Mouse (Mus musculus) gastrocnemius, postnatal 10 days (tissue): Measurements from ENCODE around the gene Dcun1d4. TPM values are rescaled to one million over a fixed set of nuclear protein-coding genes. Genes with fewer than 3 reads are reported as not detected.
A peak's percentile ranks its signal among the peaks of the same experiment; 100 is the strongest.
"Not testable (repeated sequence)": the region's sequence is repeated elsewhere in the genome, so short reads cannot be mapped to it uniquely, and the experiment has no call there.

Experiments used
- DNase-seq: peaks from one replicate; pipeline ENCODE4 v3.0.0; 2021; ENCODE audit warnings: mixed read lengths
- long read RNA-seq, 2 experiments: library from polyadenylated mRNA; stranded (forward); transcript quantifications; one replicate each; pipeline ENCODE4 v2.0.0; 2021
- total RNA-seq, 2 experiments: library from RNA; stranded (reverse); gene quantifications; 2 replicates each; pipeline ENCODE4 v1.2.3; 2021

Gene Dcun1d4
- total RNA-seq = 10 to 100 TPM in 1 of 2 experiments, 1 to 10 TPM in 1; 8.7 to 12.0 TPM
- long read RNA-seq, experiment 1, full-length matches to known transcripts = 13 of 17 reads
- long read RNA-seq, experiment 1, partial matches to known transcripts = 0 of 17 reads
- long read RNA-seq, experiment 1, other reads (novel, unspliced or antisense) = 4 of 17 reads
- long read RNA-seq, experiment 2, full-length matches to known transcripts = 4 of 7 reads
- long read RNA-seq, experiment 2, partial matches to known transcripts = 1 of 7 reads
- long read RNA-seq, experiment 2, other reads (novel, unspliced or antisense) = 2 of 7 reads

DNA sequence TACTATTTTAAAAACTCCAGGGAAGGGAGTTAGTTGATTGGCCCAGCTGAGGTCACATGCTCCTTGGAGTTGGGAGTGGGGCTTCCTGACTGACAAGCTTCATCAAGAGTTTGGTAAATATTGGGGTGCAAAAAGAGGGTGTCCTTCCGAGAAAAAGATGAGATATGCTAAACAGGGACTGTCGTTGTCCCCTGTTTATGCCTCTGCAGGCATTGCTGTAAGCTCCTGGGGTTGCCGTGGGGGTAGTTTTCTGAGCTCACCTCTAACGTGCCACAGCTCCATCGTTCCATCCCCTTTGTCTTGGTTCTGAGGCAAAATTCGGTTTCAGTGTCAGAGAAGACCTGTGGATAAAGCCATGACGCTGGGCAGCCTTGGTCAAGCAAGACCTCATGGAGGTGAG is at the start of gene Dcun1d4:
Gene Dcun1d4, plus strand, starts transcription at position 301 of the 400 bp plus-strand sequence.
- DNase-seq = no peak

DNA sequence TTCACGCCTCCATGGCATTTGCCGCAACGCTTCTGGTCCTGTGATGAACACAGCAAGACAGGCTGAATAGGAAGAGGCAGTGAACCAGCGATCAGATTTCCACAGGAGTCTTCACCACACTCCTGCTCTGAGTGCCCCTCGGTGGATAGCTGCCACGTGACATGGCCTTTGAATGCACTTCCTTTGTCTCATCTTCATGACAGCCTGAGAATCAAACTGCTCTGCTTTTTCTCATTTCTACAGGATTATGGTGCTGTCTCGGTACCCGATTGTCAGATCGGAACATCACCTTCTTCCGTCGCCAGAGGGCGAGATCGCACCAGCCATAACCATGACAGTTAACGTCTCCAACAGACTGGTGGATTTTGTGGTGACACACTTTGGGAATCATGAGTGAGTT is 49.2 kb upstream of the Dcun1d4 start:
- DNase-seq = peak; percentile 78

DNA sequence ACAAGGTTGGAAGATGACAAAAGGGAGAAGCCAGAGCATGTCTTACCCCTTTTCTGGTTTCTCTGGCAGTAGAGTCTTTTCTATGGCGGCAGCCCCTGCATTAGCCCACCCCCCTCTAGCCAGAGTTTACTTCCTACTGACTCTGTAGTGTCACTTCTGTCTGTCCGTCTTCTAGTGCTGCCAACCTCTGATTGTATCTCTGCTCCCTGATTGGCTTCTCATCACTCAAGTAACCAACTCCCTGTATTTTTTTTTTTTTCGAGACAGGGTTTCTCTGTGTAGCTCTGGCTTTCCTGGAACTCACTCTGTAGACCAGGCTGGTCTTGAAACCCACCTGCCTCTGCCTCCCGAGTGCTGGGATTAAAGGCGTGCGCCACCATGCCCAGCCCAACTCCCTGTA is 48.0 kb upstream of the Dcun1d4 start:
- no peak for DNase-seq

DNA sequence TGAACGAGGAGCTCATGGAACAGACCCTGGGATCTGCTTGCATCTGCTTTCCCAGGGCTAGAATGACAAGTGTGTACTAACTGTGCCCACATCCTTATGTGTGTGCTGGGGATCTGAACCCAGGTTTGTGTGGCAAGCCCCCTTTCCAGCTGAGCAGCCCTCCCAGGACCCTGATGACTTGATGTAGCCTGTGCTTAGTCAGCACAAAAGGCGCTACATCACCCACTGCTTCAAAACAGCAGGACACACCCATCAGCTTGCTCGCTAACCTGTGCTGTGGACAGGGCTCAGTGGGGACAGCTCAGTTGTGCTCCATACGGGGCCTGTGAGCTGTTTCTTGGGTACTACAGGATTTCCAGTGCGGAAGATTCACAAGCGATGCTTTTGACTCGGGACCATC is 46.0 kb upstream of the Dcun1d4 start:
- no peak for DNase-seq

DNA sequence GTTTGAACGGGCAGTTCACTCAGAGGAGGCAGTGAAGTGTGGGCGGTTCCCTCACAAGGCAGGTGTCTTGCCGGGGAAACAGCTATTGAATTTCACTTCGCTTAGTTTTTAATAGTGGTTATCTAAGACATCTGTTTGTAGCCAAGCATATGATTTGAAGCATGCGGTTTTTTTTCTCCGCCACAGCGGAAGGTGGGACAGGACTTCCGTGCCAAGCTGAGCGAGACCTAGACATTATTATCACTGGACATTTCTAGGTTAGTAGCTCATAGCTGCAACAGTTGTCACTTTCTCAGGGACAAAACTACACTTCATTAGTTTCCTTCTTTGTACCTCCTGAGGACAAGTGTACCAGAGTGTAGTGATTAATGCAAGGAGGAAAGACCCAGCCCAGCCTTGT is 38.6 kb upstream of the Dcun1d4 start:
- DNase-seq = no peak

DNA sequence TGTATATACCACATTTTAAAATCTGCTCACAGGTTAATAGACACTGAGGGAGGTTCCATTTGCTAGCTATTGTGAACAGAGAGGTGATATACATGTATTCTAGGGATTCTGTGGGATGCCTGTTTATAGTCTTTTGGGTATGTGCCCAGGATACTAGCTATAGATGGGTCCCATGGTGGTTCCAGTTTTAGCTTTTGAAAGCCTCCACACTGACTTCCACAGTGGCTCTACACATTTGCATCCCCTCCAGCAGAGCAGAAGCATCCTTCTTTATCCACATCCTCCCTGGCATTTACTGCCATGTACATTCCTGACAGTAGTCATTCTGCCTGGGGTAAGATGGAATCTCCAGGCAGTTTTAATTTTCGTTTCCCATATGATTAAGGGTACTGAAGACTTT is 30.5 kb upstream of the Dcun1d4 start:
- DNase-seq = no peak

DNA sequence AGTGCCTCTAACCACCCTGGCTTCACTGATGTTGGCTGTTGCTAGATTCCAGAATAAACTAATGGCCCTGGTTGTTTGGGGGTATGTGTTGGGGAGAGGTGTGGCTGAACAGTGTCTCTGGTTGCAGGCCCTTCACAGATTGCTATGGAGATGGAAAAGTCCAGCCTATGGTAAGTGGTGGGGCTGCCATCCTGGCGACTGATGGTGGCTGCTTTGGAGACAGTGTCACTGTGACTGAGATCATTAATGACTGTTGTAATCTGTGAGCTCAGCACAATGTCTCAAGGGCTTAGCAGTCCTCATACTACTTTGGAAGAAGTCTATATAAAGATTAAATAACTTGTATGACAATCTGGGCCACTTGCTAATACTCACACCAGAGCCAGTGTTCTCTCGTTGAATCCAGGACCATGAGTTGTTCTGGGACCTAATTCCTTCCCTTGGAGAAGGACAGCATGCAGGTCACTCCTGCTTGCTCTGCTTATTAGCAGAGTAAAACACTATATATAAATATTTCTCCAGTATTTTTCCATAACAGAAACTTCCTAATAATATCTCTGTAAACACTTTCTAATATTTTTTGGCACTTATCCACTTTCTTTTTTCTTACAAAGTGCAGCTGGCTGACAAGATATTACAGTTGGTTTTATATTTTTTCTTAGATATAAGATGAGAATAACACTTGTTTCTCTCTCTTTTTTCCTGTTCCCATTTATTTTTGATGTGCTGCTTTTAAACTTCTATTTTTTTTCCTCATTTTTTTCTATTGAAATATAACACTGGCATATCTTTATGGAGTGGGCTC is 26.1 kb upstream of the Dcun1d4 start:
- no peak for DNase-seq

DNA sequence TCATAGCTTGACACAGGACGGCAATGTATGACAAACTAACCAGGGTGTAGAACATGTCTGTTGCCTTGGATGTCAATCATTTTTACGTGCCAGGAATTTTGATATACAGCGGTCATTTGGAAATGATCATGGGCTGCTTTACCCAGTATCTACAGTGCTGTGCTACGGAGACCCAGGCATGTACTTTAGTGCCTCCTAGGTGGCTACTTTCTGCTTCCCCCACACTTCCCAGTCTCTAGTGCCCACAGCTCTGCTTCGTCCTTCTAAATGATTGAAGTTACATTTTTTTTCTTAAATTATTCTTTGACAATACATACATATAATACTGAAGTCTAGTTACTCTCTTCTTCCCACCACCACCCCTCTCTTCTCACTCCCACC is 25.5 kb upstream of the Dcun1d4 start:
- DNase-seq = no peak

DNA sequence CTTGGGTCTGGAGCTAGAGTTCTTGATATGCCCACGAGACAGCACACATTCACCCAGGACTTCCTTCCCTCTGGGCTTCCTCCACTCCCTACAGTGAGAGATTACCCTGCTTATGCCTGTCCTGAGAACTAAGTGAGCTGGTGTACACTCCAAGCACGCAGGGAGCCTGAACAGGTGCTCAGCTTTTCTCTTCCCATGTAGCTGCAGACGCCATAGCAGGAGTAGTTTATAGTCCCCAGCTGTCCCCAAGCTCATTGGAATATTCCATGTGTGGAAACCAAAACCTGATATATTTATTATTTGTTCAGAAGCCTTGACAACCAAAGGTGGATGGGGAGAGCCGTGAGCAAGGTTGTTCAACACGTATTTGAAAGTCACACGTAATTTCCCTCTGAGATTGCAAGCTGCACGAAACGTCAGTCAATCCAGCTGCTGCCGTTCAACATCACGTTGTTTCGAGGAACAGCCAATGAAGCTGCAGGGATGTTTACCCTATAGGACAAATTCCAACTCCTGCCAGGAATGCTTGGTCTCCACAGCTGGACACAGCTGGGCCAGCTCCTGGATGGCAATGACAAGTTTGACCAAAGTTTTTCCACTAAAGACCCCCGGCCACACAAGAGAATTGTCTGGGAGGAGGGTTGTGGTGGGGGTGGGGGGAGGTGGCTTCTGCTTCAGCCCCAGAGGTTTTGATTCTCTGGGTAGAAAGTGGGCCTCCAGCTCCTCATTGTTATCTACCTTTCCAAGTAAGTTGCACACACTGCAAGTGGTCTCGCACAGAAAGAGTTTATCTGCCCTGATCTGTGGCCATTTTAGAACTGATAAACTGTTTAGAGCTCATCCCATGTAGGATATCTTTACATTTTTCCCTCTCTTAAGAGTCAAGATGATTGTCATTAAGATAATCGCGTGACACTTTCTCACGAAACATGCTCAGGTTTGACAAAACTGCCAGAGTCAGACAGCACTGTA is 12.1 kb upstream of the Dcun1d4 start:
- no peak for DNase-seq

DNA sequence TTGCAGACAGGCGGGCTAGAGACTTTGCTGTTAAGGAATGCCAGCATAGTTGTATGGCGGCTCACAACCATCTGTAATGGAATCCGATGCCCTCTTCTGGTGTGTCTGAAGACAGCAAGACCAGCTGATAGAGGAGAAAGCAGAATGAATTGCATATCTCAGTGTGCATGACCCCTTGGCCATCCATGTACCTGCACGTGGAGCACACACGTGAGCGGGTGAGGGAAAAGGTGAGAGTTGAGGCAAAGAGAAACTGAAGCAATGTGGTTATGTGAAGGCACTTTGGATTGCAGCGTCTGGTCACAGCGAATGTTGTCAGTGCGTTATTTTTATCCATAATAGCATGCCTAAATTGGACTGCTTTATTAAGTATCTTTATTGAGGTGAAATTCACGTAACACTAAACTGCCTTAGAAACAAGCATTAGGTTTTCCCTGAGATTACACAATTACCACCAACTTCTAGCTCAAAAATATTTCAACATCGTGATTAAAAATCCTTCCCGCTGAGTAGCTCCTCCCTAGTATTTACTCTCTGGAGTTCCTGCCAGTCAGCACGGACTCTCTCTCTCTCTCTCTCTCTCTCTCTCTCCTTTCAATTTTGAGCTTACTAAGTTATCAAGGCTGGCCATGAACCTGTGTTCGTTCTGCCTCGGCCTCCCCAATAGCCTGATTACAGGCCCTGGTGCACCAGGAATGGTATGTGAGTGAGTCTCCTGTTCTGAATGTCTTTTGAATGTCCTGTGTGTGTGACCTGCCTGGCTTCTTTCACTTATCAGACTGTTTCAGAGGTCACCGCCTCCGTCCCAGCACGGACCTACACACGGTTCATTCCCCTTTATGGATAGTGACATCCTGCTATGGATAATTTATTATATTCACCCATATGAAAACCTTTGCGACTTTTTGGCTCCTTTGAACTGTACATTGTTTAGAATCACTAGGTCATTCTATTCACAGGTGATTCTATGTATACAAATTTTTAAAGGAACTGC is 6.1 kb upstream of the Dcun1d4 start:
- no peak for DNase-seq

DNA sequence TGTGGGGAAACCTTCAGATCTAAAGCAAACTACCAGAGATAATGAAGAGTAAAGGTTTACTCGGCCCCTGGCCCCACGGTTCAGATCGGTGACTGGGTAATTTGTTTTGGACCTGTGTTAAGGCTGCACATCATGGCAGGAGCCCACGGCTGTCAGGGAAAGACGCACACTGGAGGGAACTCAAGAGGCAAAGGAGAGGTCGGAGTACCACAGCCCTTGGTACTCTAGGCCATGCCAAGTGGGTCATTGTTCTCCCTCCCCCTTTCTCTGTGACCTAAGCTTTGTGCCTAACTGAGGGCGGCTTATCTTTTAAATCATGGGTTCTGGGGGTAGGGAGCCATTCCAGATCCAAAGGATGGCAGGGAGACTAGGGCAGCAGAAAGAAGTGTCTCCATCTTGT is 601 bp downstream of the Dcun1d4 start:
- DNase-seq = no peak

DNA sequence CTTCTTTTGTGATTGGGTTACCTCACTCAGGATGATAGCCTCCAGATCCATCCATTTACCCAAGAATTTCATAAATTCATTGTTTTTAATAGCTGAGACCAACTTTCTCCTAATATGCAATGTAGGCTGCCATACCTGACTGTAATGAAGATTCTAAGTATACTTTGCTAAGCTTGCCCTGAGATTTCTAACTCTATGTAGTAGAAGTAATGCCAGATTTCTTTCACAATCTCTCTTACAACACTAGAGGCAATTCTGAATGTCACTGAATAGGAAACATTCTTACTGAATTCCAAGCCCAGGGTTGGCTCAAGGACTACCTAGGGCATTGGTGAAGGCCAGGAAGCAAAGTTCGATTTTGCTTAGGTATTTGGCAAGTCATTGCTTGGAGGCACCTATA is 1.6 kb downstream of the Dcun1d4 start:
- not testable (repeated sequence) for DNase-seq

DNA sequence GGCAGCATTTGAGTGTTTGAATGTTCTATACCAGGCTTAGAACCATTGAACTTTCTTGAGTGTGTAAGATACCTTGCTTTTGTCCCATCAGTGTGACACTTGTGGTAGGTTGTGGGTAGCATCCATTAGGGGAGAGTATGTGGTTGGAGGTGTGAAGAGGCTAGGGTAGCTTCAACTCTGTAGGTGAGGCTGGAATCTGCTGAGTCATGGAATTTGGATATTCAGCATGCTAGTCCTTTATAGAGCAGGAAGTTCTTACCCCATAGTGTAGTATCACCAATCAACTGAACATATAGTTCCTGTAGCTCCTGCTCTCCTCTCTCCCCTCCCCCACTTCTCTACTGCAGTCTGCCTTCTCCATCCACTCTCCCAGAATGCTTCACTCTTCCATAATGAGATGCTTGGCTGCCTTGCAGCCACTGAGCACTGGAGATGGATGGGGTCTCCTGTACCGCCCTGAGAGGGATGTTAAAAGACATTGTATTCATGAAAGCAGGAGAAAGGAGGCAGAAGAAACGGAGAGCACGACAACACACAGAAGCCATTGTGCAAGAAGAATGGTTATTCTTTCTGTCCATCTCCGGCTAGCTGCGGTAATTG is 3.3 kb downstream of the Dcun1d4 start:
- DNase-seq = no peak

DNA sequence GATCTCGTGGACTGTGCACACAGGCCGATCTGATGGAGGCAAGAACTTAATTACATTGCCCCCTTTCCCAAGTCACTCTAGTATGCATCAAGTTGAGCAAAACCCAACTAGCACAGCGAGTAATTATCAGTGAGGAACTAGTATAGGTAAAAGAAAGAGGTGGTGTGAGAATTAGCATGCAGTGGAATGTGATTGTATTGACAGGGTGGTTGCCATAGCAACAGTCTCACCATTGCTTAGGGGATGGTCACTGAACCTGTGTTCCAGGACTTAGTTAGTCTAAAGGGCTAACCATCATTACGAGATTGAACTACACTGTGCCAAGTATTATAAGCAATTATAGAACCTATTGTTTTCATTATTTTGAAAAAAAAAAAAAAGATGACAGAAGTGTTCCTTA is 5.7 kb downstream of the Dcun1d4 start:
- no peak for DNase-seq

DNA sequence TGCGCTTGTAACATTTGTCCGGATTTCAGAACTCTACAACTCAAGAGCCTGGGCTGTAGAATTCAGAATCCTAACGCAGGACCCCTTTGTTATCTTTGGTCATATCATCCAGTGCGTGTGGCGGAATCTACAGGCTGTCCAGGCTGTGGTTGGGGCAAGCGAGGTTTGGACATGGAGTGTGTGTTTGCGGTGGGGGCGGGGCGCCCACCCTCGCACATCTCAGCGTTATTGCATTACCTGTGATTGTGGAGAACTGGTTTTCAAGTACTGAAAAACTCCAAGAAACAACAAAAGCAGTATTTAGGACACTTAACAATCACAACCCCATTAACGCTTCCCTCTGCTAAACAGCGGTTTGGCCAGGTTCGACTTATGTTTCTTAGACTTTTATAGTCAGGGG is 9.1 kb downstream of the Dcun1d4 start:
- DNase-seq = no peak

DNA sequence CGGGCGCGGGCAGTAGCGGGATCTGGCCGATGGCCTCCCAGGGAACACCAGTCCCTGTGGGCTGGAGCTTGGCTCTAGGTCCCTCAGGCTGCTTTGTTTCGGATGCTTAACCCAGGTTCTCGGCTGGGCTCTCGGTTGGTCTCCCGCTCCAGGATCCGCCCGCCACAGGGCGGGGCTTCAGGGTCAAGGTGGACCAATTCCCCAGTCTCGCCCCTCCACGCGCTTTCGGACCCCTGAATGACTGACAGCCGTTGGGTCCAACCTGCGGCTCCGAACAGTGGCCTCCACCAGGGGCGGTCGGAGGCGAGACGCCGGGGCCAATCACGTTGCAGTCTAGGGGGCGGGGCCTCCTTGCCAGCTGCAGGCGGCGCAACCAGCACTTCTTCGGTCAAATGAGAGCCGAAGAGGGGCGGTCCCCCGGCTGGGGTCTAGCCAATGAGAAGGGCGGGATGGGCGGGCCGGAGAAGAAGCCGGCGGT is 9.8 kb downstream of the Dcun1d4 start:
- DNase-seq = peak; percentile 99

DNA sequence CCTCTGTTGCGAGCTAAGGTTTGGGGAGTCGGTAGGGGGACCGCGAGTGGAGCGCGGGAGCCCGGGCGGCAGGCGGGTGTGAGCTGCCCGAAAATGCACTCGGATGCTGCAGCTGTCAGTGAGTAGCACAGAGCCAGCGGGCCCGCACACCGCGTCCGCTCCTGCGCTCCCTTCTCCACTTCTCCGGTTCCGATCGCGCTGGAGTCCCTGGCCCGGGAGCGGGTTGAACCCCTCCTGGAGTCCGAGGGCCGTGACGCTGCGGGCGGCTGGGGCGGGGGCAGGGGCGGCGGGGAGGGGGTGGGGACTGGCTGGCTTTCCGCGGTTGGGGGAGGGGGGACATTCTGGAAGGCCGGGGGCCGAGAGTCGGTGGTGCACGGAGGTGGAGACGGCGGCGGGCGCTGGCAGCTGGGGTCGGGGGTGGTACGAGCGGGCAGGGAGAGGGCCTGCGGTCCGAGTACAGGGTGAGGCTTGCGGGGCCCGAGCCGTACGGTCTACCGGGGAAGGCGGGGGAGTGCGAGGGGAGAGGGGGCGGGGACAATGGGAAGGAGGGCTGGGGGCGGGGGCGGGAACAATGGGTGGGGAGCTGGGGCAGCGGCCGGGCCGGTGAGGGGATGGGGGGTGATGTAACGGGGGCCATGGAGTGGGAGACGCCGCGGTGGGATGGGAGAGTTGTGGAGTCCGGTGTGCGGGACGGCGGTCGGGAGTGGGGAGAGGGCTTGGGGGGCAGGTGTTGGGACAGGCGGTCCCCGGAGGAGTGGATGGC is 10.5 kb downstream of the Dcun1d4 start:
- DNase-seq = peak; percentile 61

DNA sequence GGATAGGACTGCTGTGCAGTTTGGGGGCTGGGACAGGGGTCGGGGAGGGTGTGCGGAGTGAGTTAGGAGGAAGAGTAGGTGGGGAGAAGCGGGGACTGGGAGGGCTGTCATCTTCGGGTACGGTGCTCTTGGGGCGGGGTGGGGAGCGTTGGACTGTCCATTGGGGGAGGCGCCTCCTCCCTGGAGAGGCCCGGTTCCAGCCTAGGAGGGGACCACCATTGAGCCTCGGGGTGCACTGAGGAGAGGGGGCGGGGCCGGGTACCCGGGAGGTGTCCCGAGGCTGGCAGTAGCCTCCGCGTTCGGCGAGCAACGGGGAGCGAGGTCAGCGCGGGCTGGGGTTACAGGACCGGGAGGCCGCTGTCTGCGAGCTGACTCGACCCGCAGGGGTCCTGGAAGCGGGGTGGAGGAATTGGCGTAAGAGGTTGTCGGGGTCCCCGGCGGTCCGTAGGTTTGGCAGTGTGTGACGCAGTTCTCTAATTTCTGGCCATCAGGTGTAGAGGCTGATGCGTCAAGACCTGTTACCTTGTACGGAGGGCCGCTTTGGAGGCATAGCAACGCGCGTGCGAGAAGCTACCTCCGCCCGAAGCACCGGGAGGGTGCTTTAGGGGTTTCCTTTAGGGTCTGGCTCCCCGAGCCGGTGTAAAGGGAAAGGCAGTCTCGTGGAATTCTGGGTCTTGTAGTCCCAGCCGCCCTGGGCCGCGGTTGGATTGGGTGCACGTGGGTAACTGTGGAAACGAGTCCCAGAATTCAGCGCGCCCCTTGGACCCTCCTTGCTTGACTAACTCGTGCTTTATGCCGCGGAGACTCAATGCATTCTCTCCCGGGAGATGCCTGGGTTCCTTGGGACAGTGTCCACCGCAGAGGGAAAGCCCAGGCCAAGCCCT is 11.3 kb downstream of the Dcun1d4 start:
- DNase-seq = peak; percentile 80

DNA sequence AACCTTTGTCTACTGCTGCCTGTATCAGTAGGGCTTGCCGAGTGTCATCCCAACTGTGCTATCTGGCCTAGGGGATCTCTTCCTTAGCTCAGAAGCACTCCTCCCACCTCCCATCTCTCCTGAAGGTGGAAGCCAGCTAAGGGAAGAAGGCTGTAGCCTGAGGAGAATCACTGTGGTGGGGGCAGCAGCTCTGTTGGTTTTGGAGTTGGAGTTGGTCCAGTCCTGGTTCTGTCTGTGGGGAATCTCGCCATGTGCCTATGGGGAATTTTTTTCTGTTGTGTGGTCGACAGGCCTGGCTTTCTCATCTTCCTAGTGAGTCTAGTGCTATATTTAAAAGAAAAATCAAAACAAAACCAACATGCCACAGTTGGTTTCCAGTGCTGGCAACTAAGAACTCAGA is 16.6 kb downstream of the Dcun1d4 start:
- DNase-seq = no peak
